Mouse (Mus musculus) spleen, postnatal 10 days (tissue): ENCODE measurements around the gene Oma1.

Experiments used
- DNase-seq, 2 experiments: peaks; one replicate each; pipeline ENCODE4 v3.0.0; 2021 to 2022; ENCODE audit warnings: low spot score in 2 of 2

The Oma1 gene

GRCm38 (mm10) chr4:103358941-103359448 is 45.4 kb downstream of the Oma1 start:
- no peak for DNase-seq

GRCm38 (mm10) chr4:103382171-103382570 is 68.6 kb downstream of the Oma1 start:
- DNase-seq, result no peak

- DNase-seq, result no peak
Measured at GRCm38 (mm10) chr4:103385031-103385430, 71.4 kb downstream of the Oma1 start.

GRCm38 (mm10) chr4:103385835-103386787 is 72.5 kb downstream of the Oma1 start:
- no peak for DNase-seq

GRCm38 (mm10) chr4:103387292-103387691 is 73.7 kb downstream of the Oma1 start:
- DNase-seq, result no peak

GRCm38 (mm10) chr4:103388530-103389178 is 75.0 kb downstream of the Oma1 start:
- no peak for DNase-seq

- no peak for DNase-seq
Measured at GRCm38 (mm10) chr4:103389583-103389982, 76.0 kb downstream of the Oma1 start.

- no peak for DNase-seq
Measured at GRCm38 (mm10) chr4:103390499-103390898, 76.9 kb downstream of the Oma1 start.

GRCm38 (mm10) chr4:103395066-103395465 is 81.5 kb downstream of the Oma1 start:
- DNase-seq, result no peak

- no peak for DNase-seq
Measured at GRCm38 (mm10) chr4:103395905-103396304, 82.3 kb downstream of the Oma1 start.

GRCm38 (mm10) chr4:103396876-103397275 is 83.3 kb downstream of the Oma1 start:
- no peak for DNase-seq

- DNase-seq, result no peak
Measured at GRCm38 (mm10) chr4:103402581-103402980, 89.0 kb downstream of the Oma1 start.

GRCm38 (mm10) chr4:103405321-103405720 is 91.7 kb downstream of the Oma1 start:
- DNase-seq, result no peak

GRCm38 (mm10) chr4:103410217-103410799 is 96.7 kb downstream of the Oma1 start:
- no peak for DNase-seq
